Mouse (Mus musculus) liver, postnatal 0 days (tissue): ENCODE results near the gene Slc25a27.

ENCODE experiments used
- CTCF ChIP-seq: sonication (generic); IDR thresholded peaks from 2 replicates; pipeline ENCODE4 v1.5.1; 2016; ENCODE audit warnings: antibody characterized with exemption, low read depth
- EP300 ChIP-seq: IDR thresholded peaks from 2 replicates; pipeline ENCODE4 v1.6.1; 2016; ENCODE audit warnings: antibody characterized with exemption, low read depth, mild to moderate bottlenecking

- TF ChIP-seq CTCF (no peak), EP300 (no peak)
These were observed 44.7 kb upstream of the Slc25a27 start for GRCm38 (mm10) chr17:43711557-43712352.
